In the genomic region with DNA sequence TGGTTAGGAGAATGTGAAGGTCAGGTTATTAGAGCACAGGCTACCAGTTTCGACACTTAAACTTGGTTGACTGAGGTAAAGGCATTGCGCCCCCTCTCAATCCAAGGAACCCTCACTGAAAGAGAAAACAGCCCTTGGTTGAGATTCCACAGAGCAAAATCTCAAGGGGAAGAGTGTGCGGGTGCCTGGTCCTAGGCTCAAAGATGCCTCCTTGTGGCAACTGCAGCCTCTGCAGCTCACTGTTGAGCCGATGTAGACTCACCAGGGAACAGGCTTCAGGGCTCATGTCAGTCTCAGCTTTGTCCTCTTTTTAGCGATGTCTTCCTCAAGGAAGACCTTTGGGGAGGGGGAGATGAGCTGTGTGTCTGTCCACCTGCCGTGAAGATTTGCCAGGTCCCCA, we compare ENCODE assay signal across 8 mouse cellular contexts.
A peak's percentile ranks its signal among the peaks of the same experiment; 100 is the strongest.
DNase-seq lines count a peak whose midpoint lies in the region; ATAC-seq and TF ChIP-seq lines count a peak whose summit lies in the region.

No protein-coding gene starts in this region.

- ATAC-seq in Patski, result no peak
- ATAC-seq in common myeloid progenitor, adult 5-6 weeks (replicated peaks; ENCODE audit: low read depth, poor library complexity, severe bottlenecking), result peak; percentile 94
- 0 out of 2 replicates have a peak, but pooled peaks have one; percentile 39 for ATAC-seq in kidney, embryonic 16.5 days (ENCODE audit: low FRiP score, low TSS enrichment)
- no peak for ATAC-seq in liver, embryonic 14.5 days (ENCODE audit: insufficient read depth)
- no peak; the same call in 1 of the 2 replicates for ATAC-seq in monocyte, adult 5-6 weeks (replicated peaks; ENCODE audit: insufficient number of reproducible peaks, low FRiP score, low TSS enrichment, poor library complexity, severe bottlenecking)

- H3K4me2 ChIP-seq in CH12.LX (ENCODE audit: insufficient read depth, low read depth, poor library complexity, severe bottlenecking), result no peak overlapping the region
- no peak overlapping the region for H3K4me2 ChIP-seq in kidney, embryonic 16.5 days (replicated peaks; ENCODE audit: low read depth, low read length)
- H3K4me2 ChIP-seq in liver, embryonic 14.5 days (ENCODE audit: low read depth), result no peak overlapping the region

- H3K79me2 ChIP-seq in CH12.LX (replicated peaks; ENCODE audit: control insufficient read depth, extremely low read depth, insufficient read depth, poor library complexity, severe bottlenecking), result no peaks in the 10 kb centered on the region

- intact Hi-C loops in gastrocnemius, postnatal 36 days (cut with DNase I), result loop anchor here (2.0 to 5.0 kb wide), 2 partner anchors 64 to 322 kb away; a partner anchor contains a TSS

- peak; percentile 99 for TF ChIP-seq RAD21 in CH12.LX (IDR thresholded peaks at IDR 0.05; ENCODE audit: low read depth, low read length)

- TF ChIP-seq EP300 in CH12.LX (IDR thresholded peaks at IDR 0.05; ENCODE audit: low read length), result no peak
- no peak for TF ChIP-seq EP300 in liver, embryonic 14.5 days (IDR thresholded peaks at IDR 0.05; ENCODE audit: low read depth)

- no peak overlapping the region for H3K4me3 ChIP-seq in CH12.LX (replicated peaks in 1 of 3; ENCODE audit: low read depth in 2 of 3, low read length in 2 of 3, poor library complexity in 1 of 3)
- H3K4me3 ChIP-seq in kidney, embryonic 16.5 days (ENCODE audit: low read length), result no peak overlapping the region
- H3K4me3 ChIP-seq in liver, embryonic 14.5 days (ENCODE audit: insufficient read depth in 1 of 2, low read depth in 2 of 2, low read length in 2 of 2), result no peak overlapping the region

- H3K9ac ChIP-seq in CH12.LX (ENCODE audit: insufficient read depth, low read depth), result no peak overlapping the region
- no peak overlapping the region for H3K9ac ChIP-seq in kidney, embryonic 16.5 days (replicated peaks; ENCODE audit: low read length)
- no peak overlapping the region for H3K9ac ChIP-seq in liver, embryonic 14.5 days (replicated peaks)

- in situ Hi-C loops in CH12.LX (cut with MboI; ENCODE audit: low pct_ligation_motif_present, low pct_unique_long_range_greater_than_20kb, low sequenced_read_pairs) (loop anchor here (10.0 kb wide), 2 partner anchors 88 to 122 kb away; no protein-coding TSS in a partner anchor), Patski (cut with MboI; ENCODE audit: low pct_unique_long_range_greater_than_20kb) (loop anchor here (10.0 kb wide), 2 partner anchors 142 to 322 kb away; no protein-coding TSS in a partner anchor)

- H3K36me3 ChIP-seq in CH12.LX (replicated peaks in 1 of 2; ENCODE audit: control insufficient read depth in 1 of 2, insufficient read depth in 1 of 2, low read length in 1 of 2), result no peaks in the 10 kb centered on the region
- H3K36me3 ChIP-seq in kidney, embryonic 16.5 days (ENCODE audit: insufficient read depth, low read length), result no peaks in the 10 kb centered on the region
- H3K36me3 ChIP-seq in liver, embryonic 14.5 days (replicated peaks; ENCODE audit: control insufficient read depth, insufficient read depth, low read depth), result no peaks in the 10 kb centered on the region

- H3K27me3 ChIP-seq in CH12.LX (replicated peaks), result no peaks in the 10 kb centered on the region
- no peaks in the 10 kb centered on the region for H3K27me3 ChIP-seq in Patski
- no peaks in the 10 kb centered on the region for H3K27me3 ChIP-seq in kidney, embryonic 16.5 days (ENCODE audit: insufficient read depth, low read length)
- no peaks in the 10 kb centered on the region; the same call in 1 of the 2 replicates for H3K27me3 ChIP-seq in liver, embryonic 14.5 days (ENCODE audit: control insufficient read depth, insufficient read depth, low read length)

- DNase-seq in CH12.LX (ENCODE audit: extremely low read depth) (peak; percentile 70), Patski (ENCODE audit: low read depth, low spot score) (no peak)
- DNase-seq in gastrocnemius, postnatal 36 days, result peak; percentile 46
- no peak for DNase-seq in liver, embryonic 14.5 days (ENCODE audit: low read depth in 3 of 3, low spot score in 3 of 3)
- DNase-seq in right cerebral cortex, postnatal 14 days, result peak; percentile 73

- H3K27ac ChIP-seq in CH12.LX (ENCODE audit: insufficient read depth, low read depth), result no peak overlapping the region
- no peak overlapping the region for H3K27ac ChIP-seq in kidney, embryonic 16.5 days (ENCODE audit: low read length)
- H3K27ac ChIP-seq in liver, embryonic 14.5 days, result no peak overlapping the region

- TF ChIP-seq CTCF in CH12.LX (conservative IDR thresholded peaks at IDR 0.05 in 1 of 2, IDR thresholded peaks at IDR 0.05 in 1 of 2; ENCODE audit: low read depth in 2 of 2, low read length in 2 of 2) (peak; percentile 76 to 98), Patski (IDR thresholded peaks at IDR 0.05) (peak; percentile 97)
- TF ChIP-seq CTCF in liver, embryonic 14.5 days (IDR thresholded peaks at IDR 0.05; ENCODE audit: low read depth), result peak; percentile 85

- CTCF ChIA-PET in Patski (lab: Charles Lee), result interaction anchor here (0.7 to 3.0 kb wide), 15 partner anchors 10 to 322 kb away, joined by 3 to 11 read pairs (median 5); a partner anchor contains a TSS

- no peaks in the 10 kb centered on the region for H3K9me3 ChIP-seq in CH12.LX (replicated peaks; ENCODE audit: low read length)
- no peaks in the 10 kb centered on the region for H3K9me3 ChIP-seq in kidney, embryonic 16.5 days (ENCODE audit: low read length)
- H3K9me3 ChIP-seq in liver, embryonic 14.5 days (ENCODE audit: control insufficient read depth, low read length), result no peaks in the 10 kb centered on the region

- POLR2A ChIA-PET in Patski (lab: Charles Lee), result interaction anchor here (0.6 kb wide), 1 partner anchor 89 kb away, joined by 6 read pairs; no protein-coding TSS in a partner anchor

- WGBS in kidney, embryonic 16.5 days, result 33% methylated on average over 6 of the region's 6 CpGs
- 25% methylated on average over 6 of the region's 6 CpGs for WGBS in liver, embryonic 14.5 days (ENCODE audit: insufficient replicate concordance)

- dilution Hi-C loops in CH12.LX (cut with MboI; ENCODE audit: extremely low pct_ligation_motif_present, extremely low pct_unique_long_range_greater_than_20kb, low sequenced_read_pairs), result no loop called here

- TF ChIP-seq POLR2A in CH12.LX (IDR thresholded peaks at IDR 0.05; ENCODE audit: low read depth, low read length), result no peak

- peaks cover 3 to 15% of the 10 kb centered on the region in 2 experiments for H3K4me1 ChIP-seq in CH12.LX (ENCODE audit: control insufficient read depth in 1 of 2, insufficient read depth in 2 of 2)
- H3K4me1 ChIP-seq in kidney, embryonic 16.5 days (ENCODE audit: insufficient read depth, low read length), result no peaks in the 10 kb centered on the region
- no peaks in the 10 kb centered on the region for H3K4me1 ChIP-seq in liver, embryonic 14.5 days (replicated peaks; ENCODE audit: control insufficient read depth in 2 of 2, insufficient read depth in 2 of 2, low read length in 1 of 2)

TF ChIP-seq in CH12.LX, 34 proteins besides CTCF, POLR2A, EP300 and RAD21:
- TF ChIP-seq MYC (IDR thresholded peaks at IDR 0.05; ENCODE audit: low read depth, low read length) (no peak), TCF12 (IDR thresholded peaks at IDR 0.05; ENCODE audit: low read depth, low read length) (0 out of 2 replicates have a peak, but pooled peaks have one; percentile 32), SMC3 (IDR thresholded peaks at IDR 0.05; ENCODE audit: low read depth, low read length) (peak; percentile 100), MEF2A (IDR thresholded peaks at IDR 0.05; ENCODE audit: borderline replicate concordance, low read depth, low read length) (0 out of 2 replicates have a peak, but pooled peaks have one; percentile 30), JUN (IDR thresholded peaks at IDR 0.05; ENCODE audit: insufficient read depth, low read depth, low read length) (no peak), ZKSCAN1 (IDR thresholded peaks at IDR 0.05; ENCODE audit: borderline replicate concordance, low read depth, low read length) (no peak), NELFE (IDR thresholded peaks at IDR 0.05; ENCODE audit: low read depth, low read length) (peak; percentile 35; the same call in 1 of the 2 replicates), ZC3H11A (IDR thresholded peaks at IDR 0.05; ENCODE audit: low read depth, low read length) (peak; percentile 99), BHLHE40 (IDR thresholded peaks at IDR 0.05; ENCODE audit: low read depth, low read length) (peak; percentile 19; the same call in 1 of the 2 replicates)

Comparison
In these comparisons a context has a peak if more than half of its experiments do, and no peak if none do; other contexts are left out.
1. DNase-seq: peak in CH12.LX (single experiment), gastrocnemius, postnatal 36 days (2 of 2) and right cerebral cortex, postnatal 14 days (single experiment); none in Patski (single experiment) and liver, embryonic 14.5 days (0 of 3).
2. ATAC-seq: peak in common myeloid progenitor, adult 5-6 weeks (single experiment) and kidney, embryonic 16.5 days (single experiment); none in Patski (single experiment), liver, embryonic 14.5 days (single experiment) and monocyte, adult 5-6 weeks (single experiment).
3. Peak in every context shown above with its lines, with median percentiles within 50 percentile points of each other: CTCF ChIP-seq.